Mouse (Mus musculus): ENCODE results near the gene Erg.

- TF ChIP-seq CTCF (IDR thresholded peaks at IDR 0.05; ENCODE audit: low read depth, low read length) (no peak), POLR2A (IDR thresholded peaks at IDR 0.05; ENCODE audit: borderline replicate concordance, low read depth, low read length) (no peak)
These were observed 134.0 kb downstream of the Erg start for GRCm38 (mm10) chr16:95452411-95452810.
